Mouse (Mus musculus) intestine, postnatal 0 days (tissue): ENCODE results near the gene Prune1. TPM values are rescaled to one million over a fixed set of nuclear protein-coding genes. Genes with fewer than 3 reads are reported as not detected.

ENCODE experiments used
- ATAC-seq: fragments of 200-750 bp; cut with Nextera tagmentation; 2 replicates; pipeline ENCODE4 v1.8.0; 2017; ENCODE audit warnings: mild to moderate bottlenecking, moderate TSS enrichment, moderate library complexity
- H3K27ac ChIP-seq: fragments of 300-500 bp; sonication (generic); 2 replicates; pipeline ENCODE4 v1.5.1; 2014; ENCODE audit warnings: mild to moderate bottlenecking, low read depth, low read length, moderate library complexity
- H3K27me3 ChIP-seq: fragments of 300-500 bp; sonication (generic); replicated peaks from 2 replicates; pipeline ENCODE4 v1.6.1; 2014; ENCODE audit warnings: low read length, mixed read lengths; ENCODE audit not compliant: control insufficient read depth, insufficient read depth
- H3K36me3 ChIP-seq: fragments of 300-500 bp; sonication (generic); 2 replicates; pipeline ENCODE4 v1.6.1; 2014; ENCODE audit warnings: mild to moderate bottlenecking, moderate library complexity; ENCODE audit not compliant: control insufficient read depth, insufficient read depth
- H3K4me1 ChIP-seq: fragments of 300-500 bp; sonication (generic); replicated peaks from 2 replicates; pipeline ENCODE4 v1.6.1; 2014; ENCODE audit warnings: antibody characterized with exemption, low read length, mixed read lengths; ENCODE audit not compliant: control insufficient read depth, insufficient read depth
- H3K4me2 ChIP-seq: fragments of 300-500 bp; sonication (generic); replicated peaks from 2 replicates; pipeline ENCODE4 v1.6.1; 2014; ENCODE audit warnings: low read depth, mild to moderate bottlenecking, moderate library complexity
- H3K4me3 ChIP-seq: fragments of 300-500 bp; sonication (generic); 2 replicates; pipeline ENCODE4 v1.5.1; 2014; ENCODE audit warnings: low read depth, low read length
- H3K9ac ChIP-seq: fragments of 300-500 bp; sonication (generic); 2 replicates; pipeline ENCODE4 v1.6.1; 2014; ENCODE audit warnings: mild to moderate bottlenecking, low read depth, low read length
- H3K9me3 ChIP-seq: fragments of 300-500 bp; sonication (generic); 2 replicates; pipeline ENCODE4 v1.6.1; 2016; ENCODE audit warnings: mixed run types; ENCODE audit not compliant: control insufficient read depth
- CTCF ChIP-seq: sonication (generic); IDR thresholded peaks from 2 replicates; pipeline ENCODE4 v1.5.1; 2016; ENCODE audit warnings: low read depth, mild to moderate bottlenecking, control low read depth, antibody characterized with exemption, moderate library complexity
- WGBS: fragments of 180-500 bp; shearing (Covaris S2); extraction: QIAGEN DNeasy Blood & Tissue Kit; methylation state at CpG from one replicate; pipeline ENCODE4 v1.1.7; 2014; 5-methylcytosine and 5-hydroxymethylcytosine counted together
- polyA plus RNA-seq: library from polyadenylated mRNA; unstranded; fragments of >200 nt; fragmentation: Nextera tagmentation; extraction: Ambion mirVana; gene quantifications from 2 replicates; pipeline ENCODE4 v1.2.1, GENCODE M21; 2015

The Prune1 gene
- polyA plus RNA-seq, 1 experiment from 2014 or later = 9.2 TPM

DNA sequence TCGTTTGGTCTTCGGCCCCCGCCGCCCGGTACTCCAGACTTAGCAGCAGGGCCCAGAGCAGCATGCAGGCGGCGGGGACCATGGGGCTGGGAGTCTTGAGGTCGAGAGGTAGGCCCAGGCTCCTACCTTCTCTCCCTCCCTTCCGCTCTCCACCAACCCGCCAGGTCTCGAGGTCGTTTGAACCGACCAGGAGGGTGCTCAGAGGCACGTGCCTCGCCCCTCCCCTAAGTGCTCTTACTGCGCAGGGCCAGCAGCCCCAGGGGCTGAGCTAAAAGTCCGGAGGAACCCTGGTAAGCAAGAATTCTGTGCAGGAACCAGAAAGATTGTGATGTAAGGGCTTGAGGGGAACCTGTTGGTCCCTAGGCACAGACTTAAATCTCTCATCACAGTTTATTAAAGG, 41.0 kb downstream of the Prune1 start:
- no peak for TF ChIP-seq CTCF
- Histone ChIP-seq H3K9ac (no peak overlapping the region), H3K27ac (no peak overlapping the region), H3K4me1 (no peaks in the 10 kb centered on the region), H3K36me3 (peaks cover 16% of the 10 kb centered on the region), H3K4me3 (no peak overlapping the region), H3K4me2 (no peak overlapping the region), H3K27me3 (no peaks in the 10 kb centered on the region), H3K9me3 (no peaks in the 10 kb centered on the region)
- ATAC-seq = no peak
- WGBS = 32% methylated on average over 17 of the region's 17 CpGs

DNA sequence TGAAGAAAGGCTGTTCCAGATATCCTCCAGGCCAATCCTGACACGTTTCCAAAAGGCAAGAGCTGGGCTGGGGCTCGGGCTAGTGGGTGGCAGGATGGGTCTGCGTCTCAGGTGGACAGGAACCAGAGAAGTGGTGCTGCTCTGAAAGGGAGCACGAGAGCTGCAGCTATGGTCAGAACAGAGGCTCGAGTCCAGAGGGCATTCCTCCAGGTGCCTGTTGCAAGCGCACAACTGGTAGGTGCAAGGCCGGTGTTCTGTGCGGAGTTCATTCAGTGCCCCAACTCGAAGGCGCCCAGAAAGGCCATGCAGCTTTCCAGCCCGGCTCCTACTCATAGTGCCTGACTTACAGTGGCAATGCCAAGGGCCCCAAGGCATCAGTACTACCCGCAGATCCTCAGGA, 41.9 kb downstream of the Prune1 start:
- Histone ChIP-seq H3K27ac (no peak overlapping the region; the same call in 1 of the 2 replicates), H3K9ac (no peak overlapping the region), H3K36me3 (peaks cover 25% of the 10 kb centered on the region), H3K4me1 (no peaks in the 10 kb centered on the region), H3K27me3 (no peaks in the 10 kb centered on the region), H3K4me3 (no peak overlapping the region), H3K9me3 (no peaks in the 10 kb centered on the region), H3K4me2 (no peak overlapping the region)
- no peak for ATAC-seq
- WGBS = 84% methylated on average over 12 of the region's 12 CpGs
- no peak for TF ChIP-seq CTCF

- ATAC-seq = no peak
- H3K4me1 ChIP-seq = no peaks in the 10 kb centered on the region
- H3K4me3 ChIP-seq = no peak overlapping the region
- H3K27ac ChIP-seq = no peak overlapping the region
- no peaks in the 10 kb centered on the region for H3K9me3 ChIP-seq
- no peaks in the 10 kb centered on the region for H3K27me3 ChIP-seq
- WGBS = 80% methylated on average over 6 of the region's 6 CpGs
- H3K9ac ChIP-seq = no peak overlapping the region
- H3K36me3 ChIP-seq = peaks cover 35% of the 10 kb centered on the region
- TF ChIP-seq CTCF = peak; percentile 27; the same call in 1 of the 2 replicates
- H3K4me2 ChIP-seq = no peak overlapping the region
Observed at GRCm38 (mm10) chr3:95239022-95239421, 42.9 kb downstream of the Prune1 start.

DNA sequence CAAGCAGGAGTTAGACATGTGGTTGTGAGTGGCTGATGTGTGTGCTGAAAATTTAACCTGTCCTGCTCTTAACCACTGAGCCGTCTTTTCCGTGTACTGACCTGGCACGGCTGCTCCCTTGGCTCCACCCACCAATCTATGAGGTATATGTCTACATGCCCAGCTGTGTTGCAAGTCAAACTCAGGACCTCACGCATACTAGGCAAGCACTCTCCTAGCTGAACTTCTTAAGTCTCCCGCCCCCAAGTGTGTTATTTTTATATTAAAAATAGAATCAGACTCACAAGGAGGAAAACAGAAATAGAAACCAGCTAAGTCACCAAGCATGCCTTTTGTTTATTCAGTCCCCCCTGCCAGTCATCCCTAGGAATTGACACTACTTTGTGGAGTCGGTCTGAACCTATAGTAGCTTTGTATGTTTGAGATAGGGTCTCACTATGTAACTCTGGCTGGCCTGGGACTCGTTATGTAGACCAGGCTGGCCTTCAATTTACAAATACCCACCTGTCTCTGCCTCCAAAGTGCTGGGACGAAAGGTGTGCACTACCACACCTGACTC, 44.3 kb downstream of the Prune1 start:
- Histone ChIP-seq H3K9me3 (no peaks in the 10 kb centered on the region), H3K4me3 (no peak overlapping the region), H3K9ac (no peak overlapping the region), H3K36me3 (peaks cover 49% of the 10 kb centered on the region), H3K27me3 (no peaks in the 10 kb centered on the region), H3K4me1 (no peaks in the 10 kb centered on the region), H3K27ac (no peak overlapping the region), H3K4me2 (no peak overlapping the region)
- 75% methylated on average over 8 of the region's 8 CpGs for WGBS
- TF ChIP-seq CTCF = no peak
- no peak for ATAC-seq

GRCm38 (mm10) chr3:95235386-95236301, 46.2 kb downstream of the Prune1 start:
- no peaks in the 10 kb centered on the region for H3K27me3 ChIP-seq
- H3K4me3 ChIP-seq = no peak overlapping the region
- H3K9me3 ChIP-seq = no peaks in the 10 kb centered on the region
- TF ChIP-seq CTCF = no peak
- H3K27ac ChIP-seq = peak overlapping the region; percentile 28; the same call in 1 of the 2 replicates
- no peak overlapping the region for H3K4me2 ChIP-seq
- no peak for ATAC-seq
- H3K36me3 ChIP-seq = peaks cover 58% of the 10 kb centered on the region
- WGBS = 88% methylated on average over 23 of the region's 23 CpGs
- H3K4me1 ChIP-seq = peaks cover 8% of the 10 kb centered on the region
- H3K9ac ChIP-seq = no peak overlapping the region

GRCm38 (mm10) chr3:95233303-95233980, 48.4 kb downstream of the Prune1 start:
- WGBS = 86% methylated on average over 16 of the region's 16 CpGs
- peaks cover 9% of the 10 kb centered on the region for H3K4me1 ChIP-seq
- TF ChIP-seq CTCF = no peak
- no peak overlapping the region for H3K9ac ChIP-seq
- H3K9me3 ChIP-seq = no peaks in the 10 kb centered on the region
- no peak overlapping the region for H3K4me2 ChIP-seq
- peak overlapping the region; percentile 50 for H3K27ac ChIP-seq
- no peak for ATAC-seq
- H3K36me3 ChIP-seq = peaks cover 58% of the 10 kb centered on the region
- no peak overlapping the region for H3K4me3 ChIP-seq
- H3K27me3 ChIP-seq = no peaks in the 10 kb centered on the region
